Mouse (Mus musculus) forebrain, embryonic 15.5 days (tissue): ENCODE data around the gene Gm10197. TPM values are rescaled to one million over a fixed set of nuclear protein-coding genes. Genes with fewer than 3 reads are reported as not detected.

Experiments
- ATAC-seq: fragments of 200-750 bp; cut with Nextera tagmentation; replicated peaks from 2 replicates; pipeline ENCODE4 v1.8.0; 2017; ENCODE audit warnings: mild to moderate bottlenecking, moderate TSS enrichment, moderate library complexity
- H3K27ac ChIP-seq: fragments of 300-500 bp; sonication (generic); replicated peaks from 2 replicates; pipeline ENCODE4 v1.5.1; 2015; ENCODE audit warnings: mild to moderate bottlenecking, inconsistent platforms
- H3K27me3 ChIP-seq: fragments of 300-500 bp; sonication (generic); 2 replicates; pipeline ENCODE4 v1.6.1; 2015; ENCODE audit warnings: inconsistent platforms
- H3K36me3 ChIP-seq: fragments of 300-500 bp; sonication (generic); 2 replicates; pipeline ENCODE4 v1.6.1; 2015; ENCODE audit warnings: mild to moderate bottlenecking, inconsistent platforms
- H3K4me1 ChIP-seq: fragments of 300-500 bp; sonication (generic); 2 replicates; pipeline ENCODE4 v1.6.1; 2015; ENCODE audit warnings: inconsistent platforms
- H3K4me2 ChIP-seq: fragments of 300-500 bp; sonication (generic); replicated peaks from 2 replicates; pipeline ENCODE4 v1.6.1; 2015; ENCODE audit warnings: mild to moderate bottlenecking, inconsistent platforms
- H3K4me3 ChIP-seq: fragments of 300-500 bp; sonication (generic); 2 replicates; pipeline ENCODE4 v1.5.1; 2015; ENCODE audit warnings: mild to moderate bottlenecking, inconsistent platforms
- H3K9ac ChIP-seq: fragments of 300-500 bp; sonication (generic); replicated peaks from 2 replicates; pipeline ENCODE4 v1.6.1; 2015; ENCODE audit warnings: mild to moderate bottlenecking, inconsistent platforms
- H3K9me3 ChIP-seq: fragments of 300-500 bp; sonication (generic); 2 replicates; pipeline ENCODE4 v1.6.1; 2016; ENCODE audit warnings: inconsistent platforms
- WGBS: fragments of 180-500 bp; shearing (Covaris S2); methylation state at CpG from one replicate; pipeline ENCODE4 v1.1.7; 2015; ENCODE audit warnings: mixed read lengths; 5-methylcytosine and 5-hydroxymethylcytosine counted together
- polyA plus RNA-seq: library from polyadenylated mRNA; unstranded; fragments of >200 nt; fragmentation: Nextera tagmentation; extraction: Ambion mirVana; gene quantifications from 2 replicates; pipeline ENCODE4 v1.2.1, GENCODE M21; 2015

Gm10197 gene
- polyA plus RNA-seq, 1 experiment from 2014 or later, result not detected

- H3K27ac ChIP-seq, result no peak overlapping the region
- 87% methylated on average over 14 of the region's 14 CpGs for WGBS
- ATAC-seq, result no peak
Observed at GRCm38 (mm10) chr19:53345766-53346165, 25.8 kb downstream of the Gm10197 start.

GRCm38 (mm10) chr19:53344062-53344461 is 27.5 kb downstream of the Gm10197 start:
- 66% methylated on average over 16 of the region's 16 CpGs for WGBS

More at GRCm38 (mm10) chr19:53345766-53346165, 25.8 kb downstream of the Gm10197 start:
- Histone ChIP-seq H3K4me3 (no peak overlapping the region), H3K9ac (no peak overlapping the region), H3K27me3 (no peaks in the 10 kb centered on the region), H3K4me1 (peaks cover 23% of the 10 kb centered on the region), H3K9me3 (no peaks in the 10 kb centered on the region), H3K4me2 (no peak overlapping the region), H3K36me3 (no peaks in the 10 kb centered on the region)

DNA sequence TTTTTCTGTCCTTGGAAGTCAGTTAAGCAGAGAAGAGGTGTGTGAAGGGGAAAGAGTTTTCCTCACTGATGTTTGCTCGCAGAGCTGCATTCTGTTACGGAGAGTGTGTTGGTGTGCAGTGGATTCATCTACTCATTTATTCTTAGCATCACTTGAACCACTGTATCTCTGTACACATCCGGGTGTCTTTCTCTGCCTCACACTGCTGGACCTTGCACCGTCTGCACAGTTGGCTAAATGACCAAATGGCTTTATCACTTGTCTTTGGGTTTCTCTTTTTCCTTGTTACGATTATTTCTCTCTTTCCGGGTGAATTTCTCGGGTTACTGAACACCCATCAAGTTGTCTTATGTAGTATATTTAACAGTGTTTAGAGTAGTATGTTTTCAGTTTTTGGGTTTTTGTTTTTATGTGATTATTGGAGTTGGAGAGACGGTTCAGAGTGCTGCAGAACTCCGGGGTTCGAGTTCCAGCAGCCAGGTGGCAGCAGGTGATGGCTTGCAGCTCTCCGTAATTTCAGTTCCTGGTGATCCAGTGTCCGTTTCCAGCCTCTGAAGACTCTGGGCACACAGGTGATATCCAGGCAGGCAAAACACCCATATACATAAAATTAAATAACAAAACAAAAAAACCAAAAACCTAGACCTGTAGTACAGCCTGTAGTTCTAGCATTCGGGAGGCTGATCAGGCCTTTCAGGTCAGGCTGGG is 28.2 kb downstream of the Gm10197 start:
- H3K27ac ChIP-seq, result no peak overlapping the region
- H3K9ac ChIP-seq, result no peak overlapping the region
- no peaks in the 10 kb centered on the region for H3K27me3 ChIP-seq
- no peak for ATAC-seq
- peaks cover 27% of the 10 kb centered on the region for H3K4me1 ChIP-seq
- peaks cover under 1% of the 10 kb centered on the region; the same call in 1 of the 2 replicates for H3K36me3 ChIP-seq
- no peak overlapping the region for H3K4me3 ChIP-seq
- no peaks in the 10 kb centered on the region for H3K9me3 ChIP-seq
- 91% methylated on average over 13 of the region's 13 CpGs for WGBS
- no peak overlapping the region for H3K4me2 ChIP-seq

More at GRCm38 (mm10) chr19:53344062-53344461, 27.5 kb downstream of the Gm10197 start:
- Histone ChIP-seq H3K4me3 (no peak overlapping the region), H3K9me3 (no peaks in the 10 kb centered on the region), H3K27me3 (no peaks in the 10 kb centered on the region), H3K36me3 (no peaks in the 10 kb centered on the region), H3K4me2 (no peak overlapping the region), H3K4me1 (peaks cover 27% of the 10 kb centered on the region), H3K9ac (no peak overlapping the region), H3K27ac (no peak overlapping the region)
- no peak for ATAC-seq

DNA sequence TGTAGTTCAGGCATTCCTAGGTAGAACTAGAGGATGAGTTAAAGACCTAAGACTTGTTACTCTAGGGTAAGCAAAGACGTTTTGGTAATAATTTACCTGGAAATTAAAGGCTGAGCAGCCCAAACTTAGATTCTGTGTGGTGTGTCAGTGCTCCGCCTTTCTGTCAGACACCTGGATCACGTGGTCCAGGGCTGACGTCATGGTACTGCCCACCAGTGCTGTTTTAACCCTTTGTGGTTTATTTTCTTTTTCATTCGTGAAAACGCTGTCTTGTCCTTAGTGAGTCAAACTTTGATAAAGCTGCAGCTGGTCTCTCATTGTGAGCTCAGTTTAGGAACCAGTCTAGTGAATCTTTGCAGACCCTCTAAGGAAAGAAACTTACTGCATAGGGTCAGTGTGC is 31.1 kb downstream of the Gm10197 start:
- no peak overlapping the region for H3K4me2 ChIP-seq
- 22% methylated on average over 6 of the region's 6 CpGs for WGBS
- no peaks in the 10 kb centered on the region for H3K9me3 ChIP-seq
- no peak overlapping the region for H3K9ac ChIP-seq
- no peaks in the 10 kb centered on the region for H3K27me3 ChIP-seq
- no peak overlapping the region for H3K4me3 ChIP-seq
- H3K4me1 ChIP-seq, result peaks cover 21% of the 10 kb centered on the region
- peaks cover 14% of the 10 kb centered on the region for H3K36me3 ChIP-seq
- H3K27ac ChIP-seq, result no peak overlapping the region
- no peak for ATAC-seq

- Histone ChIP-seq H3K4me2 (no peak overlapping the region), H3K36me3 (peaks cover 30% of the 10 kb centered on the region), H3K27me3 (no peaks in the 10 kb centered on the region), H3K9ac (no peak overlapping the region), H3K9me3 (no peaks in the 10 kb centered on the region), H3K4me3 (no peak overlapping the region), H3K4me1 (peaks cover 9% of the 10 kb centered on the region), H3K27ac (no peak overlapping the region)
- ATAC-seq, result no peak
- WGBS, result 93% methylated on average over 9 of the region's 9 CpGs
Observed at GRCm38 (mm10) chr19:53335241-53335640, 36.3 kb downstream of the Gm10197 start.

DNA sequence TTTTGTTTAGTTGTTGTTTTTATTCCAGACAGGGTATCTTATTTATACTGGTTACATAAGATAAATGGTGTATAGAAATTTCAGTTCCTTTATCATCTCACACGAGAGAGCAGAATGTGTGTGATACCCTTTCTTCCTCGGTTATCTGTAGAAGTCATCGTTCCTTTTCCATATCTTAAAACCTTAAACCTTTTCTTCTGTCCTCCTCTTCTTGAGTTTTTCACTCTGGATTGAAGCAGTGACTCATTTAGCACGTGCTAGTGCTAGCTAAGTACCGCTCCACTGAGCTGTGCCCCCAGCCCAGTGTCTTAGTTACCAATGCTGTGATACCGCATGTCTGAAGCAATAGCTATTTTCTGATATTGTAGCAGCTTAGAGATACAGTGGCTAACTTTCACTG is 37.8 kb downstream of the Gm10197 start:
- no peaks in the 10 kb centered on the region for H3K9me3 ChIP-seq
- H3K9ac ChIP-seq, result no peak overlapping the region
- H3K4me2 ChIP-seq, result no peak overlapping the region
- no peak for ATAC-seq
- 92% methylated on average over 6 of the region's 6 CpGs for WGBS
- H3K4me1 ChIP-seq, result peaks cover 16% of the 10 kb centered on the region
- no peak overlapping the region for H3K4me3 ChIP-seq
- peaks cover 30% of the 10 kb centered on the region for H3K36me3 ChIP-seq
- H3K27me3 ChIP-seq, result no peaks in the 10 kb centered on the region
- H3K27ac ChIP-seq, result no peak overlapping the region

- H3K4me1 ChIP-seq, result peaks cover 21% of the 10 kb centered on the region
- WGBS, result 94% methylated on average over 21 of the region's 21 CpGs
Observed at GRCm38 (mm10) chr19:53331882-53332500, 39.6 kb downstream of the Gm10197 start.

GRCm38 (mm10) chr19:53329992-53330381 is 41.6 kb downstream of the Gm10197 start:
- peak overlapping the region; percentile 57 for H3K9ac ChIP-seq
- peak; percentile 63 for ATAC-seq
- peaks cover 36% of the 10 kb centered on the region for H3K4me1 ChIP-seq
- H3K27ac ChIP-seq, result peak overlapping the region; percentile 66; the same call in 1 of the 2 replicates
- H3K36me3 ChIP-seq, result peaks cover 16% of the 10 kb centered on the region
- H3K27me3 ChIP-seq, result no peaks in the 10 kb centered on the region
- no peaks in the 10 kb centered on the region for H3K9me3 ChIP-seq
- peak overlapping the region; percentile 84 for H3K4me2 ChIP-seq
- H3K4me3 ChIP-seq, result peak overlapping the region; percentile 75
- under 1% methylated on average over 28 of the region's 29 CpGs for WGBS

More at GRCm38 (mm10) chr19:53331882-53332500, 39.6 kb downstream of the Gm10197 start:
- Histone ChIP-seq H3K9ac (no peak overlapping the region), H3K36me3 (peaks cover 17% of the 10 kb centered on the region), H3K27ac (no peak overlapping the region), H3K9me3 (no peaks in the 10 kb centered on the region), H3K4me3 (no peak overlapping the region), H3K4me2 (no peak overlapping the region), H3K27me3 (no peaks in the 10 kb centered on the region)
- no peak for ATAC-seq

GRCm38 (mm10) chr19:53329221-53329991 is 42.2 kb downstream of the Gm10197 start:
- ATAC-seq, result peak; percentile 89
- H3K9ac ChIP-seq, result peak overlapping the region; percentile 57
- H3K4me1 ChIP-seq, result peaks cover 37% of the 10 kb centered on the region
- WGBS, result under 1% methylated on average over 102 of the region's 106 CpGs
- no peaks in the 10 kb centered on the region for H3K27me3 ChIP-seq
- peaks cover 14% of the 10 kb centered on the region for H3K36me3 ChIP-seq
- peak overlapping the region; percentile 75 for H3K4me3 ChIP-seq
- H3K9me3 ChIP-seq, result no peaks in the 10 kb centered on the region
- H3K27ac ChIP-seq, result peak overlapping the region; percentile 66
- H3K4me2 ChIP-seq, result peak overlapping the region; percentile 84

GRCm38 (mm10) chr19:53328116-53328515 is 43.5 kb downstream of the Gm10197 start:
- Histone ChIP-seq H3K9me3 (no peaks in the 10 kb centered on the region), H3K4me2 (no peak overlapping the region), H3K36me3 (peaks cover 11% of the 10 kb centered on the region), H3K27ac (no peak overlapping the region), H3K9ac (no peak overlapping the region), H3K27me3 (no peaks in the 10 kb centered on the region), H3K4me1 (peaks cover 37% of the 10 kb centered on the region), H3K4me3 (no peak overlapping the region)
- WGBS, result 70% methylated on average over 9 of the region's 9 CpGs
- ATAC-seq, result no peak

DNA sequence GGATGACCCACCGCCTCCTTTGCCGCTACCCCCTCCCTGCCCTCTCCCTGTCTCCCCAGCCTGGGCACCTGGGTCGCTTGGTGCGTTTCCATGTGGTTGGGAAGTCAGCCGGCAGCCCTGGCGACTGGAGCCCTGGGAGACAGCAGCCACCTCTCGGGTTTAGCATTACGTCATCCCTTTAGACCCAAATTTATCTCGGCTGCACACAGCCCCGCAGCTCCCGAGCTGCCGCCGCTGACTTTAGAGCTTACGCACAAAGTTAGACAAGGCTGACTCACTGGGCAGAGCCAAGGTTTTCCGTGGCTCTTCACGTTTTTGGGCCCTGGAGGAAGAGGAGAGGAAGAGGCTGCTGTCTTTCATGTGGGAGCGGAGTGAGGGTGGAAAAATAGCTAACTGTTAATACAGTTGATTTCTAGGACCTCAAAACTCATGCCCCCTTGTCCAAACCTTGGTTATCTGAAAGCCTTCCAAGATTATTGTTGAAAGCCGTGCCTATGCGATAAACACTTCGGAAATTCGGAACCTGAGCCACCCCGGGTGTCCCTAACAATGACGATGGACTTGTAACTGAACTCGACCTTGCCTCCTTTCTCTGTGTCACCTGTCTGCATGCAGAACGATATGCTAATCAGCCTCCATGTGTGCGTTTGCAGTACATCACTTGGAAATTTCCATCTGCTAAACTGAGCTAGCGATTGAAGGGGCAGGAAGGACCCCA is 45.8 kb downstream of the Gm10197 start:
- Histone ChIP-seq H3K4me3 (peak overlapping the region; percentile 30), H3K9ac (peak overlapping the region; percentile 44), H3K4me2 (peak overlapping the region; percentile 52), H3K27me3 (no peaks in the 10 kb centered on the region), H3K27ac (peak overlapping the region; percentile 65), H3K4me1 (peaks cover 39% of the 10 kb centered on the region), H3K9me3 (no peaks in the 10 kb centered on the region), H3K36me3 (no peaks in the 10 kb centered on the region)
- 8% methylated on average over 27 of the region's 27 CpGs for WGBS
- no peak for ATAC-seq
